Mouse (Mus musculus): ENCODE results near the gene Spata46. TPM values are rescaled to one million over a fixed set of nuclear protein-coding genes. Genes with fewer than 3 reads are reported as not detected.
A peak's percentile ranks its signal among the peaks of the same experiment; 100 is the strongest.

The Spata46 gene
- 0.84 and 1.8 TPM in 2 replicates for polyA plus RNA-seq (2016; fragmentation: Nextera tagmentation; extraction: Ambion mirVana)

GRCm38 (mm10) chr1:170308503-170308902, at the start of gene Spata46:
TSS of gene Spata46 (plus strand) at chr1:170308803.
- Histone ChIP-seq H3K9ac (replicated peaks) (no peak within 1 kb of the TSS), H3K27ac (replicated peaks) (no peak within 1 kb of the TSS), H3K9me3 (no peaks in the 10 kb centered on the region), H3K4me1 (no peaks in the 10 kb centered on the region), H3K4me3 (no peak within 1 kb of the TSS), H3K36me3 (no peaks in the 10 kb centered on the region), H3K4me2 (replicated peaks) (no peak within 1 kb of the TSS), H3K27me3 (no peaks in the 10 kb centered on the region)
- ATAC-seq (ENCODE audit: low FRiP score, low read depth): no peak
- 92% methylated on average over 4 of the region's 4 CpGs for WGBS

DNA sequence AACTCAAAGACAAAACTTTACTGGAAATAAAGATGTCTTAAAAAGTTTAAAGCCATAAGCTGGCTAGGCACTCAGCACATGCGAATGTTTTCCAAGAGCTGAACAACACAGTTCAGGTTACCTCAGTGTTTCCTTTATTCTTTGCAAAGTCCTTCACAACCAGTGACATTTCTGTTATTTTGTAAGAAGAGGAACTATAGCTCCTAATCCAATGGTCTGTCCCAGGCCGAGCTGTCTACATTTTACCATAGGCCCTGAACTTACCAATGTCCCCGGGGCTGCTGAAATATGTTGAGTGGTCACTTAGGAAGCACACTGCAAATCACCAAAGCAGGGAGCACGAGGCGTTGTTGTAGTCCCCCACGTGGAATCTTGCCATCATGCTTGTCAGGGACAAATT, 38.3 kb upstream of the Spata46 start:
- H3K27ac ChIP-seq (replicated peaks): no peak overlapping the region
- WGBS: 88% methylated on average over 6 of the region's 6 CpGs
- H3K9ac ChIP-seq (replicated peaks): no peak overlapping the region
- no peaks in the 10 kb centered on the region for H3K27me3 ChIP-seq
- H3K4me2 ChIP-seq (replicated peaks): no peak overlapping the region
- no peak overlapping the region for H3K4me3 ChIP-seq
- no peaks in the 10 kb centered on the region for H3K4me1 ChIP-seq
- 0 out of 2 replicates have a peak, but pooled peaks cover 3% of the 10 kb centered on the region for H3K9me3 ChIP-seq
- no peak for ATAC-seq (ENCODE audit: low FRiP score, low read depth)
- H3K36me3 ChIP-seq: no peaks in the 10 kb centered on the region

DNA sequence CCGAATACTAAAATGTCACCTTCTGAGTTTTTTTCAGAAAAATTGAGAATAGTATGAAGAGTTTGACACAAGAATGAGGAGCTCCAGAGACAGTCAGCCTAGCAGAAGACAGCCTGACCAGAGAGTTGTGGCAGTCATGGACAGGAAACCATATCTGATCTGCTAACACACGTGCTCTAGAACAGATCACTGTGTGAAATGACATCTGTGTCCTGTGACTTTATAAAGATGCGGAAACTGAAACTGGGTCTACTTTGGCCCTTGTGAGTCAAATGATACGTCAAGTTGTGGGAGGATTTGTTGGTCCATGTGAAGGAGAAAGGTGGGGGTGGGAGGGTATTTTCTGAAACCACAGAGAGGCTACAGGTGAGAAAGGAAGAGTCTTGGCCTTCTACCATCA, 37.9 kb upstream of the Spata46 start:
- Histone ChIP-seq H3K4me2 (replicated peaks) (no peak overlapping the region), H3K27me3 (no peaks in the 10 kb centered on the region), H3K9ac (replicated peaks) (no peak overlapping the region), H3K4me3 (no peak overlapping the region), H3K9me3 (0 out of 2 replicates have a peak, but pooled peaks cover 3% of the 10 kb centered on the region), H3K4me1 (no peaks in the 10 kb centered on the region), H3K27ac (replicated peaks) (no peak overlapping the region), H3K36me3 (no peaks in the 10 kb centered on the region)
- no peak for ATAC-seq (ENCODE audit: low FRiP score, low read depth)
- 91% methylated on average over 4 of the region's 4 CpGs for WGBS

GRCm38 (mm10) chr1:170273252-170273651, 35.4 kb upstream of the Spata46 start:
- no peak overlapping the region for H3K4me2 ChIP-seq (replicated peaks)
- H3K4me1 ChIP-seq: no peaks in the 10 kb centered on the region
- H3K9me3 ChIP-seq: no peaks in the 10 kb centered on the region
- H3K27me3 ChIP-seq: no peaks in the 10 kb centered on the region
- no peaks in the 10 kb centered on the region for H3K36me3 ChIP-seq
- no peak overlapping the region for H3K9ac ChIP-seq (replicated peaks)
- no peak overlapping the region for H3K4me3 ChIP-seq
- ATAC-seq (ENCODE audit: low FRiP score, low read depth): no peak
- H3K27ac ChIP-seq (replicated peaks): no peak overlapping the region

- Histone ChIP-seq H3K4me2 (replicated peaks) (no peak within 1 kb of the TSS), H3K9me3 (no peaks in the 10 kb centered on the region), H3K27ac (replicated peaks) (no peak within 1 kb of the TSS), H3K9ac (replicated peaks) (no peak within 1 kb of the TSS), H3K27me3 (no peaks in the 10 kb centered on the region), H3K4me3 (no peak within 1 kb of the TSS), H3K36me3 (no peaks in the 10 kb centered on the region), H3K4me1 (no peaks in the 10 kb centered on the region)
- ATAC-seq (ENCODE audit: low FRiP score, low read depth): no peak
- WGBS: 91% methylated on average over 3 of the region's 3 CpGs
Observed at GRCm38 (mm10) chr1:170277016-170277415, 31.6 kb upstream of the Spata46 start, which contains the start of gene Sh2d1b1. TSS of gene Sh2d1b1 (plus strand) at chr1:170277320.

- no peaks in the 10 kb centered on the region for H3K36me3 ChIP-seq
- no peaks in the 10 kb centered on the region for H3K27me3 ChIP-seq
- no peak overlapping the region for H3K9ac ChIP-seq (replicated peaks)
- H3K4me3 ChIP-seq: no peak overlapping the region
- ATAC-seq (ENCODE audit: low FRiP score, low read depth): no peak
- no peak overlapping the region for H3K4me2 ChIP-seq (replicated peaks)
- no peaks in the 10 kb centered on the region for H3K9me3 ChIP-seq
- 83% methylated on average over 4 of the region's 4 CpGs for WGBS
- H3K4me1 ChIP-seq: no peaks in the 10 kb centered on the region
- H3K27ac ChIP-seq (replicated peaks): no peak overlapping the region
Observed at GRCm38 (mm10) chr1:170282415-170283129, 26.0 kb upstream of the Spata46 start.

GRCm38 (mm10) chr1:170292239-170292951, 16.2 kb upstream of the Spata46 start:
- H3K27me3 ChIP-seq: no peaks in the 10 kb centered on the region
- H3K4me1 ChIP-seq: peaks cover 6% of the 10 kb centered on the region; the same call in 1 of the 2 replicates
- no peak overlapping the region for H3K27ac ChIP-seq (replicated peaks)
- H3K9me3 ChIP-seq: no peaks in the 10 kb centered on the region
- H3K9ac ChIP-seq (replicated peaks): no peak overlapping the region
- H3K4me3 ChIP-seq: no peak overlapping the region
- H3K36me3 ChIP-seq: no peaks in the 10 kb centered on the region
- ATAC-seq (ENCODE audit: low FRiP score, low read depth): no peak
- no peak overlapping the region for H3K4me2 ChIP-seq (replicated peaks)
- WGBS: 41% methylated on average over 9 of the region's 9 CpGs

- no peaks in the 10 kb centered on the region for H3K27me3 ChIP-seq
- no peak overlapping the region for H3K27ac ChIP-seq (replicated peaks)
- H3K9ac ChIP-seq (replicated peaks): no peak overlapping the region
- WGBS: 60% methylated on average over 5 of the region's 5 CpGs
- no peaks in the 10 kb centered on the region for H3K9me3 ChIP-seq
- H3K4me2 ChIP-seq (replicated peaks): no peak overlapping the region
- H3K4me1 ChIP-seq: peaks cover 6% of the 10 kb centered on the region; the same call in 1 of the 2 replicates
- no peak overlapping the region for H3K4me3 ChIP-seq
- H3K36me3 ChIP-seq: no peaks in the 10 kb centered on the region
- ATAC-seq (ENCODE audit: low FRiP score, low read depth): peak; percentile 34; the same call in 1 of the 2 replicates
Observed at GRCm38 (mm10) chr1:170293257-170293656, 15.3 kb upstream of the Spata46 start.

DNA sequence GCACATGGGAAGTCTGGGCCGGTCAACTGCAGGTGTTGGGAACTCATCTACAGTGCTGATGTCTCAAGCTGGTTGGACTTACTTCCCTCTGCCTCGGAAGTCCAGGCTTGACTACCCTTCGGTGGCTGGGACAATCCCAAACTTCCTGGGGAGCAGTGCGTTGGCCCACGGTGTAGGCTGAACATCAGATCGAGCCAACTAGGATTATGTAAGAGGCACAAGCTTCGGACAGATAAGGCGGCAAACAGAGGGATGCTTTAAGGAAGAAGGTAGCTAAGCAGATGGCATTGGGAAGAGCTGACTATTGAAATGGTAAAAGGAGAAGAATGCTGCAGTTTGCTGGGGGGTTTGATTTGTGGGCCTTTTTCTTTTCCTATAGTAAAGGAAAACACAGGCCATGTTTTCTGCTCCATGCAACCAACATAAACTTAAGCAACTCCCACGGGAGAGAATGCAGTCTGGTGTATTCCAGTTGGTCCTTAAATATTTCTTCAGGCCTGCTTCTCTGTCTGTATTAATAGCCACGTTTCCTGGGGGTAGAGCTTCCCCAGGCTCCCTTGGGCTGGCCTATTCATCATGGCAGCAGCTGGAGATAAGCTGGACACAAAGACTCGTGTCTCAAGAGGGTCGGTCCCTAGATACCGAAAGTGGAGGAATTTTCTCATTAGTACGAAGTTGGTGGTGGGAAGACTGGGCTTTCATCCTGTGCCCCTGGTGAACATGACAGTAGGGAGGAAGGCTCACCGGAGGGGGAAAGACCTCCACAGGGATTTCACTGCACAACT, 13.6 kb upstream of the Spata46 start:
- no peaks in the 10 kb centered on the region for H3K27me3 ChIP-seq
- no peaks in the 10 kb centered on the region for H3K36me3 ChIP-seq
- H3K4me2 ChIP-seq (replicated peaks): no peak overlapping the region
- ATAC-seq (ENCODE audit: low FRiP score, low read depth): no peak
- no peaks in the 10 kb centered on the region for H3K9me3 ChIP-seq
- H3K27ac ChIP-seq (replicated peaks): no peak overlapping the region
- H3K9ac ChIP-seq (replicated peaks): no peak overlapping the region
- no peak overlapping the region for H3K4me3 ChIP-seq
- 57% methylated on average over 15 of the region's 15 CpGs for WGBS
- H3K4me1 ChIP-seq: peaks cover 6% of the 10 kb centered on the region; the same call in 1 of the 2 replicates

GRCm38 (mm10) chr1:170299496-170299895, 9.1 kb upstream of the Spata46 start:
- ATAC-seq (ENCODE audit: low FRiP score, low read depth): no peak
- Histone ChIP-seq H3K4me3 (no peak overlapping the region), H3K27ac (replicated peaks) (no peak overlapping the region), H3K9me3 (no peaks in the 10 kb centered on the region), H3K36me3 (no peaks in the 10 kb centered on the region), H3K9ac (replicated peaks) (no peak overlapping the region), H3K27me3 (0 out of 2 replicates have a peak, but pooled peaks cover 3% of the 10 kb centered on the region), H3K4me2 (replicated peaks) (no peak overlapping the region), H3K4me1 (peaks cover 6% of the 10 kb centered on the region; the same call in 1 of the 2 replicates)
- 81% methylated on average over 4 of the region's 4 CpGs for WGBS

GRCm38 (mm10) chr1:170301686-170302085, 6.9 kb upstream of the Spata46 start:
- Histone ChIP-seq H3K27ac (replicated peaks) (no peak overlapping the region), H3K9ac (replicated peaks) (no peak overlapping the region), H3K27me3 (0 out of 2 replicates have a peak, but pooled peaks cover 3% of the 10 kb centered on the region), H3K4me2 (replicated peaks) (no peak overlapping the region), H3K36me3 (no peaks in the 10 kb centered on the region), H3K9me3 (no peaks in the 10 kb centered on the region), H3K4me1 (no peaks in the 10 kb centered on the region), H3K4me3 (no peak overlapping the region)
- ATAC-seq (ENCODE audit: low FRiP score, low read depth): no peak
- WGBS: 91% methylated on average over 9 of the region's 9 CpGs

- H3K4me3 ChIP-seq: no peak overlapping the region
Observed at GRCm38 (mm10) chr1:170302456-170302855, 6.1 kb upstream of the Spata46 start.

More at GRCm38 (mm10) chr1:170302456-170302855, 6.1 kb upstream of the Spata46 start:
- H3K9me3 ChIP-seq: no peaks in the 10 kb centered on the region
- no peak overlapping the region for H3K27ac ChIP-seq (replicated peaks)
- H3K27me3 ChIP-seq: 0 out of 2 replicates have a peak, but pooled peaks cover 3% of the 10 kb centered on the region
- H3K4me2 ChIP-seq (replicated peaks): no peak overlapping the region
- ATAC-seq (ENCODE audit: low FRiP score, low read depth): no peak
- WGBS: 77% methylated on average over 6 of the region's 6 CpGs
- no peaks in the 10 kb centered on the region for H3K36me3 ChIP-seq
- H3K4me1 ChIP-seq: no peaks in the 10 kb centered on the region
- H3K9ac ChIP-seq (replicated peaks): no peak overlapping the region
